Mouse (Mus musculus) ES-Bruce4 (cell line): Measurements from ENCODE around the gene Msrb3.

Experiments
- CTCF ChIP-seq: IDR thresholded peaks from one replicate; pipeline ENCODE4 v1.8.1; 2011; ENCODE audit warnings: low read depth, low read length
- EP300 ChIP-seq: IDR thresholded peaks from 2 replicates; pipeline ENCODE4 v1.6.1; 2011; ENCODE audit warnings: low read depth, low read length; ENCODE audit not compliant: insufficient read depth
- POLR2A ChIP-seq: IDR thresholded peaks from one replicate; pipeline ENCODE4 v1.8.1; 2011; ENCODE audit warnings: low read length; ENCODE audit not compliant: insufficient read depth

DNA sequence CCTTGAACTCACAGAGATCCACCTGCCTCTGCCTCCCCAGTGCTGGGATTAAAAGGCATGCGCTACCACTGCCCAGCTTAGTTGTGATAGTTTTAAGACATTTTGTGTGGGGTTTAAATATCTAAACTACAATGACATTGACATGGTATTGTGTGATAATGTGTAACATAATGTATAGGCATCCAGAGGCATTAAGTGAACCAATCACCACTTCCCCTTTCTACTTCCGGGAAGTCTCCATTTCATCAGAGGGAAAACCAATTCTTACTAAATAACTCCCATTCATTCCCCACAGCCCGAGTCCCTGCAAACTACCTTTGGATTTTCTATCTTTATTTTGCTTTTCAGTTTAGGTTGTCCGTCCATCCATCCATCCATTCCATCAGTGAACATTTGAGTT lies 90.7 kb downstream of the Msrb3 start:
- no peak for TF ChIP-seq CTCF
- TF ChIP-seq POLR2A: no peak
- no peak for TF ChIP-seq EP300
